Mouse (Mus musculus) heart, adult 8-10 months (tissue): Measurements from ENCODE around the gene Eif3i. TPM values are rescaled to one million over a fixed set of nuclear protein-coding genes. Genes with fewer than 3 reads are reported as not detected.
A peak's percentile ranks its signal among the peaks of the same experiment; 100 is the strongest.
"Not testable (repeated sequence)": the region's sequence is repeated elsewhere in the genome, so short reads cannot be mapped to it uniquely, and the experiment has no call there.

Source experiments
- DNase-seq: peaks from one replicate; pipeline ENCODE4 v3.0.0; 2022; ENCODE audit warnings: low spot score
- total RNA-seq, 4 experiments: library from RNA; stranded (reverse); gene quantifications; 2 replicates each; pipeline ENCODE4 v1.2.4; 2022

Eif3i gene
- total RNA-seq, 4 experiments from 2014 or later, result 118 to 136 (median 130) TPM

DNA sequence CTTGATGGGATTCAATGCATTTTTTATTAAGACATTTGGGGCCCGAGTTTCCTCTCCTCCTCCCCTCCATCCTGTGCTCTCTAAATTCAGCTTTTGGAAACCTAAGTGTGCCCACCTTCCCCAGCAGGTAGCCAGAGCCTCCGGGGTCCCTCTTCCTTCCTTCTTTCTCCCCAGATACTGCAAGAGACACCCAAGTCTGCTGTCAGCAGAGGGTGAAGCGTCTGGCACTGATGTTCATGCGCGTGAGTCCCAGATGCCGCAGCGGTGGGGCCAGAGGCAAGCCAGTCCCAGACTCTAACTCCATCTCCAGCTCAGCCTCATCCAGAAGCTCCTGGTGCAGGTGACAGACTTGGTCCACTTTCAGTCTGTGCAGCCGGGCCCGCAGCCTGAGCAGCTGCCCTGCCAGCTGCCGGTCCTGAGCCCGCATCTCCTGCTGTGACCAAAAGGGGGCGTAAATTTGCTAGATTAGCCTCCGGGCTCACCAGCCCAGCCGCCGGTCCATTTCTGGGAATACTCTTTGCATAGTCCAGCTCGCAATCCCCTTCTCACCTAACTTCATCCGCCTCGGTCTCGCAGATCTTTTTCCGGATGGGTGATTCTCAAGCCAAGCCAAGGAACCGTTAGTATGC, 23.5 kb downstream of the Eif3i start:
- DNase-seq, result peak; percentile 61

DNA sequence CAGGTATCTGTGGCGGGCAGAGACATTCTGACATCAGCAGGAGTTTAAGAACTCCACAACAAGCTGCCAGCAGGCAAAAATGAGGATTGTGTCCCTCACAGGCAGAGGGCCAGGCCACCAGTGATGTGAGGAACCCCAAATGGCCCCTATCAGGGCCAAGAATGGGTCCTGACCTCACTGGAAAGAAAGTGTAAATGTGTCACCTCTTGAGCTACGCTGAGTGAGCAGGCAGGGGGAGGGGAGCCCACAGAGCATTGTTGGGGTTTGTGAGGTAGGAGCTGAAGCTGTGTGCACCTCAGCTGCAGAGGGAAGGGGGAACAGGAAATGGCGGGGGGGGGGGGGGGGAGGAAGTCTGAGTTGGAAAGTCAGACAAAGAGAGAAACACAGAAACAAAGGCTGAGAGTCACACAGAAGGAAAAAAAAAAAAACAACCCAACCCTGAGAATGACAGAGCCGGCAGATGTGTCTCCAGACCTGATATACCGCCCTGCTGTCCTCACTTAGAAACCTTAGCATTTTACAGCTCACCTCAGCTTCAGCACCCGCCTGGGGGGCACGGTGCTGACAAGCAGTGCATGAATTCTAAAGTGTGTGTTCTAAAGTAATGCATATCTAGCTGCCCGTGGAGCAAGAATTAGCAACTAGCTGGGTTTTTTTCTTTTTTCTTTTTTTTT, 25.1 kb downstream of the Eif3i start:
- DNase-seq, result no peak

DNA sequence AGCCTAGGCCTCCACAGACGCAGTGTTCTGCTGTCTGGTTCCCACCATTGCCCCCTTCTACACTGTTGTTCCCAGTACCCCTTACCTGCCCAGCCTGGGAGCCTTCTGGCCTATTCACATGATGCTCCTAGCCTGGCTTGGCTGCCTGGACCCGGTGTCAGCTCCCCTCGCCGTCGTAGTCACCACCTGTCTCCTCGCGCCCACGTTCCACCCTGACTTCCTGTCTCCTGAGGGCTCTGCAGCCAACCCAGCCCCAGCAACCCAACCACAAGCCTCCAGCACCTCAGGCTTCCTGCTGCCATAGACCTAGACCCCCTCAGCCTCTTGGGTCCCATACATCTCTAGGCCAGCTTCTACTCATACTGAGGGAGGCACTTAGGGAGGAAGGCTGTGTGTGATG, 27.0 kb downstream of the Eif3i start, which contains the start of gene Lck:
Gene Lck, minus strand, starts transcription at position 212 of the 400 bp plus-strand sequence.
- no peak for DNase-seq

DNA sequence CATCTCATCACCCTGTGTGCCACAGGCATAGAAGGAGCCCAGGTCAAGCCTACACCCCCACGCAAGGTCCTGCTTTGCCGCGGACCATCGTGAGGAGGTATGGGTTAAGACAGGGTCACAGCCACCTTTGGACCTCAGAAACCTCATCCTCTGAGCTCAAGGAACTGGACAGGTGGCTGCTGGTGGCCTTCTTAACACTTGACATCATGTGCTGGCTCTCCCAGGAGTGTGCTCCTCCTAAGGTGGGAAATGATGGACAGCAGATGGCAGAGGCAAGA, 27.4 kb downstream of the Eif3i start:
- no peak for DNase-seq

DNA sequence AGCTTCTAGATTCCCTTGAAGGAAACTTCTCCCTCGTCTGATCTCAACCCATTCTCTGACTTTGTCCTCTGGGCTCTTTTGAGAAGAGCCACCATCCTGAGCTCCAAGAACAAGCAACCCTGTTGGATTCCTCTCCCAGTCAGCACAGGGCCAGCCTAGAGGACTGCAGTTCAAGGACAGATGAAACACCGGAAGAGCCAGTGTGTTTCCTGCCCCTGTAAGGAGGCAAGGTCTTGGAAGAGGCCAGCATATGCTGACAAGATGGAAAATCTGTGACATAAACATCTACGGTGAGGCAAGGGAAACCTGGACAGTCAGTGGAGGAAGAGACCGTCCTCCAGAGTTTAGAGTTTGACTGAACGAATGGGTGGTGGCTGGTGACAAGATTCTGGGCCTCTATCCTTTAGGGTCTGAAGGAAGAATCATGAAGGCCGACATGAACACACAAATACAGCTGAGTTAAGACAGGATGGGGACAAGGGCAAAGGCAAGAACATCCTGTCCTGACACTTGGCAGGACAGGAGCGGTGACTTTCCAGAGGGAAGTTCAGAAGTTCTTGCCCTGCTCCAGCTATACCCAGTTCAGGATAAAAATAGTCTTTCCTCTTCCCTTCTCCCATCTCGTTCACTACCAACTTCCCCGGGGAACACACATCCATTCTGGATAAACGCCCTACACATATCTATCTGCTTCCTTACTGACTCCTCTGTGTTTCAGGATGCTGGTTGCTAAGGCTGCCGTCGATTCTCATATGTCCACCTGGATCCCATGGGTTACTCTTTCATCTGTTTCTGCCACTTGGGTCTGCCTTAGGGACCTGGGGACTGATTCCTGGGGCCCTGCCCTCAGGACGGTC, 28.0 kb downstream of the Eif3i start:
- DNase-seq, result no peak

DNA sequence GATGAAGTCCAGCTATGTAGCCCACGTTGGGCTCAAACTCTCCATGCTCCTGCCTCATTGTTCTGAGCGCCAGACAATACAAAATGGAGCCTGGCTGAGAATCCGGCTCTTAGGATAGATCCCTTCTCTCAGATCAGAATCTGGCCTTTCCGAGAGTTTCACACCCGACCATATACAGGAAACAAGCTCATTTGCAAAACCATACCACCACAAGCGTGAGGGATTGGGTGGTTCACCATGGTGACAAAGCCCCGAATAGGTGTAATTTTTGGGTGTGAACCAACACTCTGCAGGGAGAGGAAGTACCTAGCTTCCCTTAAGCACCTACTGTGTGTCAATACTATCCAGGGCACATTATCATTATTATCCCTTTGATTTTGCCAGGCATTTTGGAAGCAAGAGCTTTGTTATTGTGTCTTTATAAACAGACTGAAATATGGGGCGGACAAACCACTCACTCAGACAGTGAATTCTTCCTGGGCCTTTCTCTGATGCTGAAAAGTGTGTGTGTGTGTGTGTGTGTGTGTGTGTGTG, 28.8 kb downstream of the Eif3i start:
- DNase-seq, result no peak

DNA sequence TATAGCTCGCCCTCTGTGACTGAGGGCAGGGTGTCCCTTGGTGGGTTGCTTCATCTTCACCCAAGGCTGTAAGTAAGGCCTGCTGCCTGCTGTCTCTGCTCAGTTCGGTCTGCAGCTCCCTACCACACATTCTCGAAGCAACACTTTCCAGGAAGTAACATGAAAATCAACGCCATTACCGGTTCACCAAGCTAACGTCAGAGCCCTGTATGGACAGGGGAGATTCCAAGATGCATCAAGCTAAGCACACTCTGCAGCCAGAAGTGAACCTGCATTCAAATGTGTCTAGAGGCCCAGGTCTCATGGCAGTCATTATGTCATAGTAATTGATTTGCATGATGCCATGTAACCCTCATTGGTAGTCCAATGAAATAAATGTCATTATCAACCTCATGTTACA, 30.4 kb downstream of the Eif3i start:
- no peak for DNase-seq

DNA sequence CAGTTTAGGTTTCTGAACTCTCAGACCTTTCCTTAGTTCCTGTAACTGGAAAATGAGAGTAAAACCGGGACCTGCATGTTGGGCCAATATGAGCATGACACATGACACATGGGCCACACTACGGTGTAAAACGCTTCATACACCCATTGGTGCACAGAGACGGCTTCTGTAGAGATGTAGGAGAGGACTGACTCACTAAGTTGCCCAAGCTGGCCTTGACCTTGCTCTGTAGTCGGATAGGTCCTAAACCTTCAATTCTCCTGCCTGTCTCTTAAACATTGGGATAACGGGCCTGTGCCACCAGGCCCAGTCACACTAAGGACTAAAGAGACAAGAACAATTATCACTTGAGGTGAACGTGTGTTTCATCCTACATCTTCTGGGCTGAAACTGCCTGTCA, 32.1 kb downstream of the Eif3i start:
- DNase-seq, result no peak

DNA sequence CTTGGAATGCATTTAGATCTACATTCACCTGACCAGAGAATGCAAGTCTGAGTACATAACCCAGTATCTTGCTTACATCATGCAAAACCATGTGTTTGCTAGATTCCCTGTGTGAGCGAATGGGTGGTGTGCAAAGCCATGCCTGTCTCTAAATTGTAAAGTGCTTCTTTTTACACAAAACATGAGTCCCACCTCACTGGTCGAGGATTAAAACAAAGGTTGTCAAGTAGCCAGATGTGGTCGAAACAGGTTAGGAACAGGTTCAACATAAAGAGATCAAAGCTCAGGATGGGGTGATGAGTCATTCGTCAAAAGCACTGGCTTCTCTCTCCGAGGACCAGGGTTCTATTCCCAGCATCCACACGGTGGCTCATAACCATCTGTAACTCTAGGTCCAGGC, 35.3 kb downstream of the Eif3i start:
- DNase-seq, result no peak

DNA sequence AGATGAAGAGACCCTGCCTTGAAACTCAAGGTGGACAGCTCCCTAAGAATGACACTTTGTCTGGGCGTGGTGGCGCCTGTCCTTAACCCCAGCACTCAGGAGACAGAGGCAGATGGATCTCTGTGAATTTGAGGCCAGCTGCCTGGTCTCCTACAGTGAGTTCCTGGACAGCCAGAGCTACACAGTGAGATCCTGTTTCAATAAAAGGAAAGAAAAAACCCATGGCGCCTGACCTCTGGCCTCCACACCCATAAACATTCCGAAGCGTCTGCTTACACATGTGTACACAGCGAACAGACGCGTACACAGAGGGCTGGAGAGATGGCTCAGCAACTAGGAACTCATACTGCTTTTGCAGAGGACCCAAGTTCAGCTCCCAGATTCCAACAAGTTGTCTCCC, 36.7 kb downstream of the Eif3i start:
- DNase-seq, result no peak

DNA sequence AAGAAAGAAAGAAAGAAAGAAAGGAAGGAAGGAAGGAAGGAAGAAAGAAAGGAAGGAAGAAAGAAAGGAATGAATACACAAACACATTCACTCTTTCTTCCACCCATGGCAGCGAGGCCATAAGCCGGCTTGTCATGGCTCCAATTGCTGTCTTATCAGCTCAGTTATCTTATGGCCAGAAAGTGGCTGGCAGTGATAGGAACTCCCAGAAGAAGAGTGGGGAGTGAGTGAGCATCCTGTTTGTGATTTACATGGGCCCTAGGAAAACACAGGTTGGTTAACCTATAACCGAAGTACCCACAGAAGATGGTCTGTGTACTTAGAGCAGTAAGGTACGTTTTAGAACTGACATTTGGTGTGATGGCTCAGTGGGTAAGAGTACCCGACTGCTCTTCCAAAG, 39.3 kb downstream of the Eif3i start:
- DNase-seq, result no peak

DNA sequence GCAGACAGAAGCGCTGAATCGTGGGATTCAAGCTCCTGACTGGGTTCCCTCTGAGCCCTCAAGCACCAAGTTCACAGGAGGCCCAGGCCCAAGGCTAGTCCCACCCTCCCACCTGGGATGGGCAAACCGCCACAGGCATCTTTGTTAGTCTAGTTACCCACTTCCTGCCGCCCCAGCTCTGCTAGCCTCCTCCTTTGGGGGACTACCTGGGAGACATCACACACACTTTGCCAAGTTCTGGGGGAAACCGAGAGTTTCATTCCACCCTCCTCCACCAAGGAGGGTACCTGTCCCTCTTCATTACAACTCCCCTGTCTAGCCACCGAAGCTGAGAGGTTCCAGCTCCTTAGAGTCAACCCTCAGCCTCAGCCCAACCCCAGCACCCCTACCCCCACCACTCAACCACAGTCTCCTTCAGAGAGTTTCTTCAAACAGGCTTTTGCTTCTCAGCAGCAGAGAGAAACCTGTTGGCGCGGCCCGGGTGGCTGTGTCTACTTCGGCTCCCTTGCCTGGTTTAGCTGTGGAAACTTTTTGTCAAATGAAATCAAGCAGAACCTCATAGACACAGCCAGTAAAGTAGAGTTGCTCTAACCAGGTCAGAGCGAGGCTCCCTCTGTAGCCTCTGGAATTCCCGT, 42.0 kb downstream of the Eif3i start:
- DNase-seq, result no peak

DNA sequence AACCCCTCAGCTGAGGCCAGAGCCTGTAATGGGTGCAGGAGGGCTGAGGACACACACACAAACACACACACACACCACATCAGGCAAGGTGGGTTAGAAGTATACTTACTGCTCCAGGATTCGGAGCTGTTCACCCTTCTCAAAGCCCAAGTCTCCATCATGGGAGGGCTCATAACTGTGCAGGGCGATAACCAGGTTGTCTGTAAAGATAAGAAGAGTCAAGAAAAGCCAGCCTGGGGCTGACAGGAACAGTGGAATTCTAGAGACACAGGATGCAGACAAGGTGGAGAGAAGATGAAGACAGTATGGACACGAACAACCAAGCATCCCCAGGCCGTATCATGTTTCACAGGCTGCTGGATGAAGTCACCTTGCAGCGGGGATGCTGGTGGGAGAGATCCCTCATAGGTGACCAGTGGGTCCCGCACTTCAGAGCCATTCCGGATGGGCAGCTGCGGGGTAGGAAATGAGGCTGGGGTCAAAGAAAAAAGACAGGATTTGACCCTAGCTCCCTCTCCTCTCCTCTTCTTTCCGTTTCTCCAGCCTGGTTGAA, 43.1 kb downstream of the Eif3i start:
- DNase-seq, result no peak

DNA sequence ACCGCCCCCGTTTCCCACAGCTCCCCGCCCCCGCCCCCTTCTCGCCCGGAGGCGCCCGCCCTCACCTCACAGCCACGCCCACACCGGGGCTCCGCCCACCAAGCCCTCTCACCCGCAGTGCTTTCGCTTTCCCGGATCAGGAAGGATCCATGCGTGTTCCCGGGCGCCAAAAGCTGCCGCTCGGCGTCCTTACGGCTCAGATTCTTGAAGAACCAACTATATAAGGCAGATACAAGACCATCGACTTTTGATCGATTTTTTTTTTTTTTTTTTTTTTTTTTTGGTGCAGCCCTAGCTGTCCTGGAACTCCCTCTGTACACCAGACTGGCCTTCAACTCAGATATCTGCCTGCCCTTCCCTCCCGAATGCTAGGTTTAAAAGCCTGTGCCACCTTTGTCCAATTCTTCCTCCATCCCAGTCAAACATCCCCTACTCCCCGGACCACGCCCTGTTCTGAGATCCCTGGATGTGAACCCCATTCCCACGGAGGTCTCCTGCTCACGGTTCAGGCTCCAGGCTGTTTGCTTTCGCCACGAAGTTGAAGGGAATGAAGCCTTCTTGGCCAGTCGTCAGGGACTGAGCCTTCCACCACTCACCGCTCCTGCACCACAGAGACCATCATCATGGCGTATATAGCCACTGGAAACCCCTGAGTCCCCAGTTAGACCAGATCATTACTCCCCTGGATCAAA, 43.8 kb downstream of the Eif3i start:
- peak; percentile 84 for DNase-seq

DNA sequence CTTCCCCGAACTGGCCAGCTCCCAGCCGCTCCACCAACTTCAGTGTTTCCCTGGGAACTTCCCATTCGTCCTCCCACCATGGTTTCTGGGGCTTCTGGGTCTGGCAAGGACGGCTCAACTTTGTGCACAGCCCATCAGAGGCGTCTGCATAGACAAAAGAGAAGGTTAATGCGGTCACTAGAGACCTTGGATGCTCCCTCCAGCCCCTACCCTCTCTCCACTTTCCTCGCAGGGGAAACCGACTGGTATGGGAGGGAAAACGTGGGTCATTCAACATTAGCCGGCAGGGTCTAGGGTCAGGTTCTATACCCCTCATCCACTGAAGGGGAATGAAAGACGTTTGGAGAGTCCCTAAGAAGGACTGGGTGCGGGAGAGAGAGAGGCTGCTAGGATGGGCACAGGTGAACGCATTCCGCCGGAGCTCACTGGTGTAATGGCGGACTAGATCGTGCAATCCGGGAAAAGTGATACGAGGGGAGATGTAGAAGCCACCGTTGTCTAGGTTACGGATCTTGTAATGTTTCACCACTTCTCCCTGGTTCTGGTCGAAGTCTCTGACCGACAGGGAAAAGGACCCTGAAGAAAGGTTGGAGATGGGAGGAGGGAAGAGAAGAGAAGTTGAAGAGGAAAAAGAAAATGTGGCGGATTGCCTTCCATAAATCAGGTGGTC, 44.5 kb downstream of the Eif3i start:
- DNase-seq, result no peak

DNA sequence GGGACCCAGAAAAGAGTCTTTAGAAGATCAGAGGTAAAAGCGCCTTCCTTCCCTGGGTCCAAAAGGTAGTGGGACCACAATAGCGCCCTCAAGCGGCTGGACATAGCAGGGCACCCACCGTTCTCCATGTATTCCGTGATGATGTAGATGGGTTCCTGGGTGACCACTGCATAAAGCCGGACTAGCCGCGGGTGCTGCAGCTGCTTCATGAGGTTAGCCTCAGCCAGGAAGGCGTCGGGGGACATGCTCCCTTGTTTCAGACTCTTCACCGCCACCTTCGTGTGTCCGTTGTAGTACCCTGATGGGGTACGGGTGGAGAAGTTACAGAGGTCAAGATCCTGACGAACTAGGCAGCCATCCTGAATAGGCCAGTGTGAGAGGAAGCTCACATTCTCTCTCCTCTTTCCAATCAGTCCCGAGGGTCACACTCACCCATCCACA, 45.0 kb downstream of the Eif3i start:
- no peak for DNase-seq

DNA sequence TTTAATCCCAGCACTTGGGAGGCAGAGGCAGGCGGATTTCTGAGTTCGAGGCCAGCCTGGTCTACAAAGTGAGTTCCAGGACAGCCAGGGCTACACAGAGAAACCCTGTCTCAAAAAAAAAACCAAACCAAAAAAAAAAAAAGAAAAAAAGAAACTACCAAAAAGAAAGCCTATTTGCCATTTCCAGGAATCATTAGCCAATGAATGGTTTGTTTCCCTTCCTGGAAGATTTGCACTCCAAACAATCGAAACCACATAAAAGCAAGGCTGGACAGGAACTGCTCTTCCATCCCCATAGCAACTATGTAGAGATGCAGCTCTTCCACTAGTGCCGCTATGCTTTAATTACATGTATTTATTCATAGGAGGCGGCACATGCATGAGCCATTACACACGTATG, 45.9 kb downstream of the Eif3i start:
- DNase-seq, result not testable (repeated sequence)

DNA sequence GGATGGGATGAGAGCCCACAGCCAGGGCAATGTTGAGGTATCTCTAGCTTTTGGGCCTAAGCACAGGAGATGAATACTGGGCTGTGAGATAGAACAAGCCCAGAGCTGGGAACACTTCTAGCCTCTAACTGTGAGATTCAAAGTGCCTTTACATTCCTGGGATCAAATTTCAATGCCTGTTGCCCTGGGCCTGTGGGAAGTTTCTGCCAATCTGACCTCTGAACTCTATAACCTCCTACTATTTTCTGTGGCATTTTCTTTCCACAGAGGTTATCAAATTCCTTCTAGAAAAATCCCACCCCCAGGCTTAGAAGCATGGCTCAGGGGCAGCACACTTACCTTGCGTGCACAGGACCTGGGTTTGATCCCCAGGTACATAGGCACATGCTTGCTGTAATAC, 50.2 kb downstream of the Eif3i start:
- DNase-seq, result no peak

DNA sequence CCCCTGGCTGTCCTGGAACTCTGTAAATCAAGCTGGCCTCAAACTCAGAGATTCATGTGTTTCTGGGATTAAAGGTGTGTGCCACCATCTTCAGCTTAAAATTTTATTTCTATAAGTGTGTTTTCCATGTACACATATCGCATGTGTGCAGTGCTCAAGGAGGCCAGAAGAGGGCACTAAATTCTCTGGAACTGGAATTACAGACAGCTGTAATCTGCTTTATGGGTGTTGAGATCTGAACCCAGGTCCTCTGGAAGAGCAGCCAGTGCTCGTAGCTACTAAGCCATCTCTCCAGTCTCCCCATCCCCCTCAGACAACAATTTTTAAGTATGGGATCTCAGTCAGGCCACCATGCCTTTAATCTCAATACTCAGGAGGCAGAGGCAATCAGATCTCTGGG, 51.1 kb downstream of the Eif3i start:
- no peak for DNase-seq

DNA sequence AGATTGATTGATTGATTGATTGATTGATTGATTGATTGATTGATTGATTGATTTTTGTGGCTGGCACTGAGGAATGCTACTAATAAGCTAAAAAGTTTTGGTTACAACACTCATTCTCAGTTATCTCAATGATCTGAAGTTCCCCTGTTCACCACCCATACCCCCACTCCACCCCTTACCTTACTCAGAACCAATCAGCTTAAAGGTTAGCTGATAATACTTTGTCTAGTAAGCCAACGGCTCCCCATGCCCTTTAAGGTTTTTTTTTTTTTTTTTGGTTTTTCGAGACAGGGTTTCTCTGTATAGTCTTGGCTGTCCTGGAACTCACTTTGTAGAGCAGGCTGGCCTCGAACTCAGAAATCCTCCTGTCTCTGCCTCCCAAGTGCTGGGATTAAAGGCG, 52.8 kb downstream of the Eif3i start:
- not testable (repeated sequence) for DNase-seq

DNA sequence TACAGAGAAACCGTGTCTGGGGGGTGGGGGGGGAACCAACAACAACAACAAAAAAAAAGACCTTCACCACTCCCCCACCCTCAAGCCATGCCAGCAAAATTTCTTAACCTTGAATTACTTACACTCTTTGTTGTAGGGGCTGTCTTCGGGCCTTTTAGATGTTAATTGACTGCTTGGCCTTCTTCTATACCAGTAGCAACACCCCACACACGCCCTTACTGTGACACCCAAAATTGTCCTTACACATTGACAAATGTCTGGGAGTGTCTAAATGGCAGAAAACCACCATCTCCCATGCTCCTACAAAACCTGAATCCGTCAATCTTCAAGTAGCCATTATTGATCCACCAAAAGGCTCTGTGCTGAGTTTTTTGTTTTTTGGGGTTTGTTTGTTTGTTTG, 56.3 kb downstream of the Eif3i start:
- DNase-seq, result no peak
